Mouse (Mus musculus): ENCODE results near the gene Maco1.

DNA sequence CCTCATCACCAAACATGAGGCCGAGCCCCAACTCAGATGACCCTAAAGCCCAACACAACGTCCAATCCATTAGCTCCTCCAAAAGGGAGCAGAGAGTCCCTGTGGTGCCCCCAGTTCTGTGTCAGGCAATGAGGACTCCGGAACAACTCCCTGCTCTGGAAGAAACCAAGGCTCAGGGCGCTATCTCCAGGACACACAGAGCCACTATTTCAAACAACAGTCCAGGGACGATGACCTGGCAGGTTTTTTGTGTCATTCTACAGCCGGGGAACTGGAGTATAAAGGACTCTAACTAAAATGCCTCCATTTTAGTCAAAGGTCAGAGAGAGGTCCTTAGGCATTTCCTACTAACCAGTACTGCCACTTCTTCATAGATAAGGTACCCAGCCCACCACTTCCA lies 92.9 kb downstream of the Maco1 start:
- TF ChIP-seq CTCF (IDR thresholded peaks at IDR 0.05; ENCODE audit: low read depth) (no peak), EP300 (IDR thresholded peaks at IDR 0.05; ENCODE audit: low read depth) (no peak)

All from heart, postnatal 0 days (tissue).